Mouse (Mus musculus): Measurements from ENCODE around the gene Hbb-y. TPM values are rescaled to one million over a fixed set of nuclear protein-coding genes. Genes with fewer than 3 reads are reported as not detected.

Gene Hbb-y
- total and polyA plus RNA-seq, 3 experiments: 0.11 TPM; not detected in 2

- Histone ChIP-seq H3K9ac (ENCODE audit: control insufficient read depth, low read depth, low read length, poor library complexity, severe bottlenecking) (peak overlapping the region; percentile 37), H3K27me3 (ENCODE audit: control insufficient read depth in 1 of 2, insufficient read depth in 2 of 2, low read length in 2 of 2) (no peaks in the 10 kb centered on the region), H3K27ac (ENCODE audit: control insufficient read depth, low read depth, low read length) (peak overlapping the region; percentile 84), H3K4me3 (ENCODE audit: control insufficient read depth in 1 of 2, insufficient read depth in 1 of 2, low read depth in 2 of 2, low read length in 2 of 2) (peak overlapping the region in 1 of 2 experiments; percentile 4; a peak in 1 of 4 replicates), H3K36me3 (ENCODE audit: control insufficient read depth in 1 of 2, insufficient read depth in 2 of 2, low read length in 2 of 2) (peaks cover 0 to 43% of the 10 kb centered on the region in 2 experiments; a peak in 2 of 4 replicates), H3K79me2 (ENCODE audit: control insufficient read depth, insufficient read depth, low read length, poor library complexity) (no peaks in the 10 kb centered on the region), H3K9me3 (replicated peaks; ENCODE audit: insufficient read depth, low read length) (no peaks in the 10 kb centered on the region), H3K4me1 (ENCODE audit: control insufficient read depth in 1 of 2, insufficient read depth in 2 of 2, low read length in 2 of 2) (peaks cover 14 to 24% of the 10 kb centered on the region in 2 experiments)
- DNase-seq (ENCODE audit: low read depth, low spot score): peak; percentile 89
- TF ChIP-seq BHLHE40 (IDR thresholded peaks at IDR 0.05; ENCODE audit: borderline replicate concordance, low read depth, low read length): no peak
- no peak for TF ChIP-seq USF2 (IDR thresholded peaks at IDR 0.05; ENCODE audit: borderline replicate concordance in 1 of 2, insufficient read depth in 1 of 2, low read depth in 1 of 2, low read length in 2 of 2)
- TF ChIP-seq MXI1 (IDR thresholded peaks at IDR 0.05; ENCODE audit: low read depth, low read length): no peak
- no peak for TF ChIP-seq MYB (IDR thresholded peaks at IDR 0.05; ENCODE audit: low read depth, low read length)
- 0 out of 2 replicates have a peak, but pooled peaks have one; percentile 29 for TF ChIP-seq TBP (IDR thresholded peaks at IDR 0.05; ENCODE audit: low read depth, low read length)
- TF ChIP-seq POLR2AphosphoS2 (IDR thresholded peaks at IDR 0.05; ENCODE audit: low read length): no peak
- TF ChIP-seq E2F4 (IDR thresholded peaks at IDR 0.05; ENCODE audit: borderline replicate concordance, low read depth, low read length): no peak
- no peak for TF ChIP-seq USF1 (IDR thresholded peaks at IDR 0.05; ENCODE audit: low read depth, low read length)
- no peak for TF ChIP-seq KAT2A (conservative IDR thresholded peaks at IDR 0.05; ENCODE audit: low read depth, low read length)
- TF ChIP-seq ETS1 (IDR thresholded peaks at IDR 0.05; ENCODE audit: low read depth, low read length): peak; percentile 76
- no peak for TF ChIP-seq MAFK (IDR thresholded peaks at IDR 0.05; ENCODE audit: borderline replicate concordance, low read depth, low read length)
- TF ChIP-seq ZKSCAN1 (IDR thresholded peaks at IDR 0.05; ENCODE audit: low read depth, low read length): no peak
- no peak for TF ChIP-seq CHD1 (IDR thresholded peaks at IDR 0.05; ENCODE audit: low read depth, low read length)
- no peak for TF ChIP-seq MAX (IDR thresholded peaks at IDR 0.05; ENCODE audit: low read length)
- no peak; the same call in 1 of the 2 replicates for TF ChIP-seq SIN3A (IDR thresholded peaks at IDR 0.05; ENCODE audit: low read length)
- TF ChIP-seq HCFC1 (IDR thresholded peaks at IDR 0.05; ENCODE audit: low read depth, low read length): no peak
- no peak for TF ChIP-seq CHD2 (IDR thresholded peaks at IDR 0.05; ENCODE audit: low read length)
- TF ChIP-seq MEF2A (IDR thresholded peaks at IDR 0.05; ENCODE audit: extremely low read depth, insufficient replicate concordance, low read depth, low read length, poor library complexity, severe bottlenecking): no peak
- no peak for TF ChIP-seq CTCF (IDR thresholded peaks at IDR 0.05 in 2 of 3, conservative IDR thresholded peaks at IDR 0.05 in 1 of 3; ENCODE audit: control insufficient read depth in 1 of 3, insufficient read depth in 1 of 3, low read depth in 2 of 3, low read length in 3 of 3, poor library complexity in 1 of 3, severe bottlenecking in 1 of 3)
- TF ChIP-seq ZMIZ1 (IDR thresholded peaks at IDR 0.05; ENCODE audit: low read depth, low read length): no peak
- no peak for TF ChIP-seq UBTF (IDR thresholded peaks at IDR 0.05; ENCODE audit: borderline replicate concordance, insufficient read depth, low read depth, low read length)
- no peak for TF ChIP-seq SMC3 (IDR thresholded peaks at IDR 0.05; ENCODE audit: low read depth, low read length)
- TF ChIP-seq ZC3H11A (IDR thresholded peaks at IDR 0.05; ENCODE audit: low read depth, low read length): no peak
- TF ChIP-seq MAZ (IDR thresholded peaks at IDR 0.05; ENCODE audit: low read depth, low read length): no peak
- no peak for TF ChIP-seq GABPA (IDR thresholded peaks at IDR 0.05; ENCODE audit: low read depth, low read length)
- TF ChIP-seq EP300 (IDR thresholded peaks at IDR 0.05; ENCODE audit: low read depth in 1 of 2, low read length in 2 of 2): peak; percentile 40 to 44; a peak in 2 of 4 replicates
- TF ChIP-seq ELF1 (IDR thresholded peaks at IDR 0.05; ENCODE audit: low read depth, low read length): 0 out of 2 replicates have a peak, but pooled peaks have one; percentile 17
- 0 out of 2 replicates have a peak, but pooled peaks have one; percentile 25 for TF ChIP-seq RCOR1 (IDR thresholded peaks at IDR 0.05; ENCODE audit: low read depth, low read length)
- TF ChIP-seq MYC (IDR thresholded peaks at IDR 0.05; ENCODE audit: low read depth, low read length): no peak
- peak; percentile 30; the same call in 1 of the 2 replicates for TF ChIP-seq TCF12 (IDR thresholded peaks at IDR 0.05; ENCODE audit: low read depth, low read length)
- 0 out of 4 replicates have a peak, but pooled peaks of 1 of the 2 experiments have one; percentile 10 for TF ChIP-seq POLR2A (IDR thresholded peaks at IDR 0.05; ENCODE audit: control insufficient read depth in 1 of 2, insufficient read depth in 1 of 2, low read depth in 1 of 2, low read length in 2 of 2, poor library complexity in 1 of 2)
- TF ChIP-seq NELFE (IDR thresholded peaks at IDR 0.05; ENCODE audit: low read depth, low read length): no peak
- no peak for TF ChIP-seq POLR2AphosphoS5 (IDR thresholded peaks at IDR 0.05; ENCODE audit: borderline replicate concordance, low read depth, low read length)
- peak; percentile 75 for TF ChIP-seq GATA1 (IDR thresholded peaks at IDR 0.05; ENCODE audit: low read depth, low read length)
- no peak; the same call in 1 of the 2 replicates for TF ChIP-seq TAL1 (IDR thresholded peaks at IDR 0.05; ENCODE audit: low read length)
- no peak for TF ChIP-seq NRF1 (IDR thresholded peaks at IDR 0.05; ENCODE audit: insufficient read depth, low read depth, low read length, poor library complexity, severe bottlenecking)
- no peak for TF ChIP-seq ZNF384 (IDR thresholded peaks at IDR 0.05; ENCODE audit: low read depth, low read length)
These were observed 8.5 kb upstream of the Hbb-y start for GRCm38 (mm10) chr7:103861531-103861930.

Measured in MEL (cell line).